Mouse (Mus musculus): ENCODE measurements around the gene Grm4.

DNA sequence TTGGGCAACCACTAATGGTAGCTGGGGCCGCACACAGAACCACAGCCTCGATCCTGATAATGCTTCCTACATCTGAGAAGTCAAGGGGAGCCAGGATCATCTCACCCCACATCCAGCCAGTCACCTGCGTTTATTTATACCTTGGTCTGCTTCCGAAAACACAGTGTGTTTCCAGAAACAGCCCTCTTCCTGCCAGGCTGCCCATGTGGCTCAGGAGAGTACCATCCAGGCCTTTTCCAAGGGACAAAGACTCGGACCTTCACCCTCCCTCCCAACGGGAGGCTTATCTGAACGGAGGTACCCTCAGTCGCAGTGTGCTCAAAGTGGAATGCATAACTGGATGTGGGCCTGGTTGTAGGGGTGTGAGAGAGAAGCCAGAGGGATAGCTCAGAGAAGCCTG is 68.2 kb downstream of the Grm4 start:
- TF ChIP-seq POLR2A (IDR thresholded peaks at IDR 0.05; ENCODE audit: borderline replicate concordance, control insufficient read depth, low read depth, low read length) (no peak), CTCF (IDR thresholded peaks at IDR 0.05; ENCODE audit: control insufficient read depth, insufficient read depth, low read length) (no peak)
